Mouse (Mus musculus) CH12.LX (cell line): Measurements from ENCODE around the gene Ankmy2. TPM values are rescaled to one million over a fixed set of nuclear protein-coding genes. Genes with fewer than 3 reads are reported as not detected.

ENCODE experiments used
- DNase-seq: peaks from one replicate; pipeline ENCODE4 v3.0.0-alpha.2; 2013; ENCODE audit errors: extremely low read depth
- H3K27ac ChIP-seq: 2 replicates; pipeline ENCODE4 v1.5.1; 2012; ENCODE audit warnings: low read depth, mild to moderate bottlenecking, control low read depth, moderate library complexity; ENCODE audit not compliant: insufficient read depth
- H3K27me3 ChIP-seq: replicated peaks from 2 replicates; pipeline ENCODE3; 2012; ENCODE audit warnings: inconsistent platforms
- H3K36me3 ChIP-seq, 2 experiments: replicated peaks in 1 of 2; 2 replicates each; pipeline versions ENCODE3 to v1.6.1; 2012; ENCODE audit warnings: inconsistent platforms in 1 of 2, low read length in 1 of 2, mild to moderate bottlenecking in 1 of 2, mixed read lengths in 1 of 2, moderate library complexity in 1 of 2; ENCODE audit not compliant: control insufficient read depth in 1 of 2, insufficient read depth in 1 of 2
- H3K4me1 ChIP-seq, 2 experiments: 2 replicates each; pipeline ENCODE4 v1.6.1; 2012; ENCODE audit warnings: inconsistent platforms in 1 of 2, moderate library complexity in 1 of 2; ENCODE audit not compliant: insufficient read depth in 2 of 2, control insufficient read depth in 1 of 2
- H3K4me2 ChIP-seq: 2 replicates; pipeline ENCODE4 v1.6.1; 2012; ENCODE audit warnings: low read depth, mild to moderate bottlenecking, control low read depth; ENCODE audit not compliant: poor library complexity, insufficient read depth, severe bottlenecking
- H3K4me3 ChIP-seq, 3 experiments: fragments of 150-350 bp in 1 of 3; sonication (generic) in 1 of 3; replicated peaks in 1 of 3; 2 replicates each; pipeline versions ENCODE3 to v1.5.1; 2011 to 2012; ENCODE audit warnings: low read depth in 2 of 3, low read length in 2 of 3, mild to moderate bottlenecking in 2 of 3, moderate library complexity in 2 of 3, control low read depth in 1 of 3, improper control_type of control experiment in 1 of 3, inconsistent platforms in 1 of 3, mixed read lengths in 1 of 3; ENCODE audit not compliant: poor library complexity in 1 of 3
- H3K79me2 ChIP-seq: replicated peaks from 2 replicates; pipeline ENCODE4 v1.6.1; 2012; ENCODE audit warnings: mild to moderate bottlenecking, moderate library complexity; ENCODE audit not compliant: control insufficient read depth, poor library complexity, insufficient read depth, severe bottlenecking; ENCODE audit errors: extremely low read depth
- H3K9ac ChIP-seq: 2 replicates; pipeline ENCODE4 v1.6.1; 2012; ENCODE audit warnings: low read depth, mild to moderate bottlenecking, control low read depth, moderate library complexity; ENCODE audit not compliant: insufficient read depth
- H3K9me3 ChIP-seq: replicated peaks from 2 replicates; pipeline ENCODE3; 2012; ENCODE audit warnings: low read length, inconsistent platforms, mixed read lengths
- CTCF ChIP-seq, 2 experiments: IDR thresholded peaks in 1 of 2; conservative IDR thresholded peaks in 1 of 2; 2 replicates each; pipeline ENCODE4 v1.5.1; 2011 to 2012; ENCODE audit warnings: low read depth in 2 of 2, low read length in 2 of 2, improper control_type of control experiment in 1 of 2, inconsistent platforms in 1 of 2, mild to moderate bottlenecking in 1 of 2, moderate library complexity in 1 of 2
- E2F4 ChIP-seq: IDR thresholded peaks from 2 replicates; pipeline ENCODE4 v1.6.1; 2011; ENCODE audit warnings: low read depth, low read length, improper control_type of control experiment; ENCODE audit not compliant: insufficient replicate concordance
- EP300 ChIP-seq: IDR thresholded peaks from 2 replicates; pipeline ENCODE4 v1.6.1; 2011; ENCODE audit warnings: low read length, improper control_type of control experiment
- GABPA ChIP-seq: IDR thresholded peaks from 2 replicates; pipeline ENCODE4 v1.6.1; 2012; ENCODE audit warnings: low read depth, low read length, improper control_type of control experiment, inconsistent platforms; ENCODE audit not compliant: insufficient replicate concordance
- MAFK ChIP-seq: IDR thresholded peaks from 2 replicates; pipeline ENCODE4 v1.6.1; 2011; ENCODE audit warnings: low read length, improper control_type of control experiment; ENCODE audit not compliant: insufficient replicate concordance
- MAX ChIP-seq: IDR thresholded peaks from 2 replicates; pipeline ENCODE4 v1.6.1; 2011; ENCODE audit warnings: low read length, improper control_type of control experiment
- MYC ChIP-seq: IDR thresholded peaks from 2 replicates; pipeline ENCODE4 v1.6.1; 2011; ENCODE audit warnings: low read depth, mild to moderate bottlenecking, improper control_type of control experiment, low read length
- PAX5 ChIP-seq: IDR thresholded peaks from 2 replicates; pipeline ENCODE4 v1.6.1; 2012; ENCODE audit warnings: low read length, inconsistent platforms, mixed read lengths
- RAD21 ChIP-seq: IDR thresholded peaks from 2 replicates; pipeline ENCODE4 v1.6.1; 2011; ENCODE audit warnings: low read depth, mild to moderate bottlenecking, low read length, improper control_type of control experiment, moderate library complexity
- SIN3A ChIP-seq: IDR thresholded peaks from 2 replicates; pipeline ENCODE4 v1.6.1; 2012; ENCODE audit warnings: low read length, improper control_type of control experiment, inconsistent platforms
- SMC3 ChIP-seq: IDR thresholded peaks from 2 replicates; pipeline ENCODE4 v1.6.1; 2011; ENCODE audit warnings: low read depth, low read length, improper control_type of control experiment
- USF2 ChIP-seq: conservative IDR thresholded peaks from 2 replicates; pipeline ENCODE4 v1.6.1; 2011; ENCODE audit warnings: low read depth, low read length, improper control_type of control experiment
- ZC3H11A ChIP-seq: IDR thresholded peaks from 2 replicates; pipeline ENCODE4 v1.6.1; 2012; ENCODE audit warnings: low read depth, mild to moderate bottlenecking, inconsistent platforms, low read length, improper control_type of control experiment
- ZNF384 ChIP-seq: IDR thresholded peaks from 2 replicates; pipeline ENCODE4 v1.6.1; 2012; ENCODE audit warnings: low read depth, low read length, improper control_type of control experiment, inconsistent platforms
- dilution Hi-C: fragments of 300-500 bp; cut with MboI; formaldehyde crosslinking; loops from 2 replicates; pipeline ENCODE4 v1.14.3; 2020; ENCODE audit warnings: low sequenced_read_pairs; ENCODE audit not compliant: extremely low pct_unique_long_range_greater_than_20kb, extremely low pct_ligation_motif_present
- in situ Hi-C: fragments of 300-500 bp; cut with MboI; formaldehyde crosslinking; loops from 3 replicates; pipeline ENCODE4 v1.14.3; 2019; ENCODE audit warnings: low sequenced_read_pairs, low pct_ligation_motif_present, low pct_unique_long_range_greater_than_20kb, mixed read lengths
- polyA plus RNA-seq: library from polyadenylated mRNA; unstranded; fragments of >175 nt; gene quantifications from 2 replicates; pipeline ENCODE4 v1.2.1, GENCODE M21; 2012; ENCODE audit warnings: low read depth; ENCODE audit not compliant: insufficient read length
- total RNA-seq, 2 experiments: library from RNA; depleted of rRNA; stranded (reverse); fragments of 300-350 nt in 1 of 2; fragments of >200 nt in 1 of 2; gene quantifications; 2 replicates each; pipeline ENCODE4 v1.2.3; 2012 to 2014

The Ankmy2 gene
- total and polyA plus RNA-seq, 3 experiments, result 13.8 to 19.1 (median 16.7) TPM

- dilution Hi-C loops (no loop called here), in situ Hi-C loops (loop anchor here (10.0 kb wide), 1 partner anchor 460 kb away; no protein-coding TSS in a partner anchor)
- Histone ChIP-seq H3K27ac (no peak overlapping the region), H3K27me3 (no peaks in the 10 kb centered on the region), H3K36me3 (no peaks in the 10 kb centered on the region), H3K79me2 (no peaks in the 10 kb centered on the region), H3K4me1 (peaks cover 5 to 16% of the 10 kb centered on the region in 2 experiments; a peak in 3 of 4 replicates), H3K4me3 (no peak overlapping the region), H3K9ac (no peak overlapping the region), H3K9me3 (no peaks in the 10 kb centered on the region), H3K4me2 (no peak overlapping the region)
- TF ChIP-seq PAX5 (no peak), EP300 (0 out of 2 replicates have a peak, but pooled peaks have one; percentile 26), ZNF384 (no peak), MYC (no peak), E2F4 (no peak)
- DNase-seq, result peak; percentile 58
Measured at GRCm38 (mm10) chr12:36214389-36215148, 57.7 kb downstream of the Ankmy2 start.

DNA sequence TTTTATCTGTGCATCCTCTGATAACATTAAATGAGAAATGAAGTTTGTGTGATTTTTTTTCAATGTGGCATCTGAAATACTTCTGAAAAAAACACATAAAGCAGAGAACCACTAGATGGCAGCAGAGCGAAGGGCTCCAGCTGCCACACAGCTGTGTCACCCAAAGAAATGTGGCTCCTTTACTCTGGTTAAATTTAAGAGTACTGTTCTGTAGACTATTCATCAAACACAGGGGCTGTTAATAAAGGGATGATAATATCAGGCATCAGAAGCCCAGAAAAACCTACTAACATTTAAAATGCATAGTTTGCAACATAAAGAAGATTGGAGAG lies 58.2 kb downstream of the Ankmy2 start:
- no peaks in the 10 kb centered on the region for H3K79me2 ChIP-seq
- no peaks in the 10 kb centered on the region for H3K9me3 ChIP-seq
- no peak overlapping the region for H3K9ac ChIP-seq
- no peaks in the 10 kb centered on the region for H3K27me3 ChIP-seq
- H3K4me3 ChIP-seq, result no peak overlapping the region
- TF ChIP-seq E2F4, result 0 out of 2 replicates have a peak, but pooled peaks have one; percentile 10
- TF ChIP-seq SMC3, result peak; percentile 91
- TF ChIP-seq ZC3H11A, result peak; percentile 86
- no peak for TF ChIP-seq GABPA
- TF ChIP-seq MAFK, result no peak
- peak; percentile 74 to 91 for TF ChIP-seq CTCF (conservative IDR thresholded peaks at IDR 0.05 in 1 of 2, IDR thresholded peaks at IDR 0.05 in 1 of 2; ENCODE audit: low read depth in 2 of 2, low read length in 2 of 2)
- TF ChIP-seq RAD21, result peak; percentile 98
- TF ChIP-seq SIN3A, result 0 out of 2 replicates have a peak, but pooled peaks have one; percentile 32
- TF ChIP-seq ZNF384, result peak; percentile 85
- no peak overlapping the region for H3K27ac ChIP-seq
- in situ Hi-C loops (loop anchor here (10.0 kb wide), 1 partner anchor 460 kb away; no protein-coding TSS in a partner anchor), dilution Hi-C loops (no loop called here)
- H3K4me2 ChIP-seq, result no peak overlapping the region
- H3K36me3 ChIP-seq, result no peaks in the 10 kb centered on the region
- DNase-seq, result peak; percentile 72
- H3K4me1 ChIP-seq, result peaks cover 5 to 16% of the 10 kb centered on the region in 2 experiments; a peak in 3 of 4 replicates

DNA sequence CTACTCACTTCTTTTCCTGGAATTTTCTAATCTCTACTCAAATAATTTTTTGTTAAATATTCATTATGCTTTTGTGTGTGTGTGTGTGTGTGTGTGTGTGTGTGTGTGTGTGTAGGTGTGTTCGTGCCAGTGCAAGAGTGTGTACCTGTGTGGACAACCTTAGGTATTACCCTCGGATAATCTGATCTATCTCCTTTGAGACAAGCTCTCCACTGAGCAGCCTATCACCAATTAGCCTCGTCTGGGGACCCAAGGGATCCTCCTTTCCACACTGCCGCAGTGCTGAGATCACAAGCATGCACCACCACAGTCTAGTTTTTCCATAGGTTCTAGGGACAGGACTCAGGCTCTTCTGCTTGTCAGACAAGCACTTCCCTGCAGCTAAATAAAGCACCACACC lies 59.3 kb downstream of the Ankmy2 start:
- H3K4me3 ChIP-seq, result no peak overlapping the region
- H3K36me3 ChIP-seq, result no peaks in the 10 kb centered on the region
- dilution Hi-C loops, result no loop called here
- H3K79me2 ChIP-seq, result no peaks in the 10 kb centered on the region
- TF ChIP-seq USF2, result no peak
- no peak for TF ChIP-seq SIN3A
- TF ChIP-seq MAX, result no peak
- TF ChIP-seq, all 38 proteins: peak for 0
- DNase-seq, result no peak
- Histone ChIP-seq H3K9ac (no peak overlapping the region), H3K27ac (no peak overlapping the region), H3K9me3 (no peaks in the 10 kb centered on the region), H3K4me1 (peaks cover 5 to 16% of the 10 kb centered on the region in 2 experiments; a peak in 3 of 4 replicates), H3K4me2 (peak overlapping the region; percentile 90), H3K27me3 (no peaks in the 10 kb centered on the region)
- in situ Hi-C loops, result loop anchor here (10.0 kb wide), 1 partner anchor 459 kb away; no protein-coding TSS in a partner anchor
